Mouse (Mus musculus) heart, embryonic 16.5 days (tissue): ENCODE measurements around the gene 1600014C23Rik. TPM values are rescaled to one million over a fixed set of nuclear protein-coding genes. Genes with fewer than 3 reads are reported as not detected.

Experiments used
- ATAC-seq: fragments of 200-750 bp; cut with Nextera tagmentation; replicated peaks from 2 replicates; pipeline ENCODE4 v1.8.0; 2017; ENCODE audit warnings: moderate number of reproducible peaks; ENCODE audit not compliant: insufficient read depth, low FRiP score; ENCODE audit errors: extremely low read depth
- H3K27ac ChIP-seq: fragments of 300-500 bp; sonication (generic); 2 replicates; pipeline ENCODE4 v1.5.1; 2014; ENCODE audit warnings: mild to moderate bottlenecking, low read length, control low read depth, moderate library complexity
- H3K27me3 ChIP-seq: fragments of 300-500 bp; sonication (generic); 2 replicates; pipeline ENCODE4 v1.6.1; 2014; ENCODE audit warnings: low read length, mixed read lengths; ENCODE audit not compliant: control insufficient read depth, insufficient read depth
- H3K36me3 ChIP-seq: fragments of 300-500 bp; sonication (generic); 2 replicates; pipeline ENCODE4 v1.6.1; 2014; ENCODE audit not compliant: control insufficient read depth, insufficient read depth
- H3K4me1 ChIP-seq: fragments of 300-500 bp; sonication (generic); 2 replicates; pipeline ENCODE4 v1.6.1; 2014; ENCODE audit warnings: low read length, mixed read lengths; ENCODE audit not compliant: control insufficient read depth, insufficient read depth
- H3K4me2 ChIP-seq: fragments of 300-500 bp; sonication (generic); 2 replicates; pipeline ENCODE4 v1.6.1; 2014; ENCODE audit warnings: low read depth, mild to moderate bottlenecking, control low read depth, low read length
- H3K4me3 ChIP-seq: fragments of 300-500 bp; sonication (generic); 2 replicates; pipeline ENCODE4 v1.5.1; 2014; ENCODE audit warnings: mild to moderate bottlenecking, control low read depth, low read length
- H3K9ac ChIP-seq: fragments of 300-500 bp; sonication (generic); 2 replicates; pipeline ENCODE4 v1.6.1; 2014; ENCODE audit warnings: low read length, control low read depth
- H3K9me3 ChIP-seq: fragments of 300-500 bp; sonication (generic); replicated peaks from 2 replicates; pipeline ENCODE4 v1.6.1; 2016; ENCODE audit warnings: low read length; ENCODE audit not compliant: control insufficient read depth
- WGBS: fragments of 180-500 bp; shearing (Covaris S2); extraction: QIAGEN DNeasy Blood & Tissue Kit; methylation state at CpG from one replicate; pipeline ENCODE4 v1.1.7; 2014; 5-methylcytosine and 5-hydroxymethylcytosine counted together
- polyA plus RNA-seq: library from polyadenylated mRNA; unstranded; fragments of >200 nt; fragmentation: Nextera tagmentation; extraction: Ambion mirVana; gene quantifications from 2 replicates; pipeline ENCODE4 v1.2.1, GENCODE M21; 2015

Gene 1600014C23Rik
- polyA plus RNA-seq, 1 experiment from 2014 or later = 1.4 TPM

DNA sequence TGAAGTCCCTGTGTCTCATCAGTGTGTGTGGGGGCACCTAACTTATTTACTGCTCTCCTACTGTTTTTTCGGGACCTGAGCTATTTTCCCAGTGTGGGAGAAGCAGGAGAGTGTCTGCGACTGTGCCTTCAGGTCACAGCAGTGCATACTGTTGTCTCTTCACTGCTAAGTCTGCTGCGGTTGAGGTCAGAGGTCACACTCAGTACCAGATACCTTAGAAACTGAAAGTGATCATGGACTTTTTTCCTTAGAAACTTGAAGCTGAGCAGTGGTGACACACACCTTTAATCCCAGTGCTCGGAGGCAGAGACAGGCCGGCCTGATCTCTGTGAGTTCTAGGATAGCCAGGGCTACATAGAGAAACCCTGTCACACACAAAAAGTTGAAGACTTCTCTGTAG, 41.5 kb downstream of the 1600014C23Rik start:
- WGBS = 80% methylated on average over 5 of the region's 5 CpGs
- no peak overlapping the region for H3K27ac ChIP-seq

DNA sequence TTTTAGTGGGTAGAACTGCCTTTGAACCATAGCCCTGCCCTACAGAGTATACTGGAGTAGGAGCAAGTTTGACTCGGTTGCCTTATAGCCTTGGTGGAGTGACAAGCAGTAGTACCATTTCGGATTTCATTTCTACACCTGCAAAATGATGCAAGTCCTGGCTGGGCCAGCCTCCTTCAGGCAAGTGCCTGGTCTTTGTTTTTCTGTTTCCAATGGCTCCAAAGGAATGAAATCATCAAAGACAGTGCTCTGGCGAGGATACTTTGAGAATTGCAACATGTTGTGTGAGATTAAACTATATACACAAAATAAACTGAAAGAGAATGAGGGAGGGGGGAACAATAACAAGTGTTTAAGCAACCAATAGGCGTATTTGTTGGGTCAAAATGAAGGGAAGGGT, 43.6 kb downstream of the 1600014C23Rik start:
- H3K27ac ChIP-seq = no peak overlapping the region
- no peaks in the 10 kb centered on the region for H3K9me3 ChIP-seq
- H3K4me1 ChIP-seq = peaks cover 31% of the 10 kb centered on the region
- no peak overlapping the region for H3K9ac ChIP-seq
- H3K4me2 ChIP-seq = no peak overlapping the region
- no peaks in the 10 kb centered on the region for H3K27me3 ChIP-seq
- WGBS = 88% methylated on average over 4 of the region's 4 CpGs
- ATAC-seq = no peak
- no peaks in the 10 kb centered on the region for H3K36me3 ChIP-seq
- H3K4me3 ChIP-seq = no peak overlapping the region

More for the DNA sequence above, 41.5 kb downstream of the 1600014C23Rik start:
- Histone ChIP-seq H3K4me3 (no peak overlapping the region), H3K36me3 (peaks cover 4% of the 10 kb centered on the region; the same call in 1 of the 2 replicates), H3K27me3 (no peaks in the 10 kb centered on the region), H3K9me3 (no peaks in the 10 kb centered on the region), H3K9ac (no peak overlapping the region), H3K4me2 (no peak overlapping the region), H3K4me1 (peaks cover 33% of the 10 kb centered on the region)
- ATAC-seq = no peak

- Histone ChIP-seq H3K4me1 (peaks cover 28% of the 10 kb centered on the region), H3K9ac (peak overlapping the region; percentile 11; the same call in 1 of the 2 replicates)
Observed at GRCm38 (mm10) chr17:45689120-45689519, 44.5 kb downstream of the 1600014C23Rik start.

DNA sequence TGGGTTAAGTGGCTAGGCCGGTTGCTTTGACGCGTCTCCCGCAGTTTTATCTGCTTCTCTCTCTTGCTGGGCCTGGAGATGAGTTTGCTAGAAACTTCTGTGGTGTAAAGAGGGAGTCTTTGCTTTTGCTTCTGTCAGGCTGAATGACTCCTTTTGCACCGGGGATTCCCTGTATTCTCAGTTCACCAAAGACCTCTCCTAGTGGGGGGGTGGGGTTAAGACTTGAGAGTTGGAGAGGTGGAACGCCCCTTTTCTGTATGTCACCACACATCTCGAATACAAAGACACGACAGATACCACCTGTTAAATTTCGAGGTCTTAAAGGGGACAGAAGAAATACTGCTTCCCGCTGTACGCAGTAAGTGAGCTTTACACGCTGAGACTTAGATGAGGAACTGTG, 46.9 kb downstream of the 1600014C23Rik start, which contains the start of gene Tmem63b:
Tmem63b (minus strand) TSS at position 190 of the 400 bp plus-strand sequence.
- H3K4me2 ChIP-seq = peak within 1 kb of the TSS; percentile 86
- no peaks in the 10 kb centered on the region for H3K36me3 ChIP-seq
- peak within 1 kb of the TSS; percentile 96 for H3K4me3 ChIP-seq
- WGBS = 5% methylated on average over 12 of the region's 12 CpGs
- H3K27me3 ChIP-seq = no peaks in the 10 kb centered on the region
- H3K27ac ChIP-seq = peak within 1 kb of the TSS; percentile 81
- H3K4me1 ChIP-seq = peaks cover 23% of the 10 kb centered on the region
- H3K9me3 ChIP-seq = no peaks in the 10 kb centered on the region
- peak within 1 kb of the TSS; percentile 91 for H3K9ac ChIP-seq
- no peak for ATAC-seq

More at GRCm38 (mm10) chr17:45689120-45689519, 44.5 kb downstream of the 1600014C23Rik start:
- no peaks in the 10 kb centered on the region for H3K27me3 ChIP-seq
- WGBS = 51% methylated on average over 9 of the region's 9 CpGs
- no peak overlapping the region for H3K4me2 ChIP-seq
- H3K4me3 ChIP-seq = no peak overlapping the region
- ATAC-seq = no peak
- H3K9me3 ChIP-seq = no peaks in the 10 kb centered on the region
- H3K36me3 ChIP-seq = no peaks in the 10 kb centered on the region
- no peak overlapping the region; the same call in 1 of the 2 replicates for H3K27ac ChIP-seq

DNA sequence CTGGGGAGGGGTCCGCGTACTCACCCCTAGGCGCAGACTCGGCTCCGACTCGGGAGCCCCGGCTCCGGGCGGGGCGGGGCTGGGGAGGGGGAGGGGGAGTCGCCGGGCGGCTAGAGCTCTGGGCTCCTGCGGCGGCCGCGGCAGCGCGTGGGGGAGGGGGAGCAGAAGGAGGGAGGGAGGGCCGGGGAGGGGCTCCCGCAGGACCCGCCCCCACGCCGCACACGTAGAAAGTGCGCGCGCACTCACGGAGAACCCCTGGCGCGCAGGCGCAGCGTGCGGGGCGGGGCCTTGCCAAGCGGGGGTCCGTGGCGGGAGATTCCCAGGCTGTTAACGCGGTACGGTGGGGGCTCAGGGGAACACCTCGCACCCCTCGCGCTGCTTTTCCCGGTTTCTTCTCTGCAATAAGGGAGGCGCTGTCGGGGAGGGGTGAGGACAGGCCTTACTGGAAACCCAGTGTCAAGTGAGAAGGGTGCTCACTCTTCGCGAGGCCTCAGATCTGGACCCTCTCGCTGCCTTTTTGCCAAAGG, 47.5 kb downstream of the 1600014C23Rik start, which contains the start of gene Mrpl14:
Mrpl14 (plus strand) TSS at position 230 of the 527 bp plus-strand sequence.
- H3K4me2 ChIP-seq = peak within 1 kb of the TSS; percentile 86
- H3K9ac ChIP-seq = peak within 1 kb of the TSS; percentile 91
- H3K27ac ChIP-seq = peak within 1 kb of the TSS; percentile 81
- peak; percentile 80 for ATAC-seq
- H3K4me1 ChIP-seq = peaks cover 23% of the 10 kb centered on the region
- under 1% methylated on average over 43 of the region's 50 CpGs for WGBS
- H3K4me3 ChIP-seq = peak within 1 kb of the TSS; percentile 96
- no peaks in the 10 kb centered on the region for H3K36me3 ChIP-seq
- H3K9me3 ChIP-seq = no peaks in the 10 kb centered on the region
- no peaks in the 10 kb centered on the region for H3K27me3 ChIP-seq

GRCm38 (mm10) chr17:45685171-45686092, 48.2 kb downstream of the 1600014C23Rik start:
- Histone ChIP-seq H3K4me3 (peak overlapping the region; percentile 96), H3K9ac (peak overlapping the region; percentile 91)

GRCm38 (mm10) chr17:45684667-45685131, 48.9 kb downstream of the 1600014C23Rik start:
- H3K9me3 ChIP-seq = no peaks in the 10 kb centered on the region
- ATAC-seq = no peak
- no peaks in the 10 kb centered on the region for H3K27me3 ChIP-seq
- H3K4me3 ChIP-seq = peak overlapping the region; percentile 96
- H3K9ac ChIP-seq = peak overlapping the region; percentile 91
- H3K27ac ChIP-seq = peak overlapping the region; percentile 81
- H3K36me3 ChIP-seq = no peaks in the 10 kb centered on the region
- peak overlapping the region; percentile 79 for H3K4me2 ChIP-seq
- peaks cover 29% of the 10 kb centered on the region for H3K4me1 ChIP-seq
- 44% methylated on average over 14 of the region's 14 CpGs for WGBS

More at GRCm38 (mm10) chr17:45685171-45686092, 48.2 kb downstream of the 1600014C23Rik start:
- Histone ChIP-seq H3K36me3 (no peaks in the 10 kb centered on the region), H3K27ac (peak overlapping the region; percentile 81), H3K27me3 (no peaks in the 10 kb centered on the region), H3K4me2 (peak overlapping the region; percentile 79), H3K4me1 (peaks cover 29% of the 10 kb centered on the region), H3K9me3 (no peaks in the 10 kb centered on the region)
- peak; percentile 46 for ATAC-seq
- under 1% methylated on average over 57 of the region's 58 CpGs for WGBS
